Mouse (Mus musculus): ENCODE measurements around the gene S100a5.

Gene S100a5

DNA sequence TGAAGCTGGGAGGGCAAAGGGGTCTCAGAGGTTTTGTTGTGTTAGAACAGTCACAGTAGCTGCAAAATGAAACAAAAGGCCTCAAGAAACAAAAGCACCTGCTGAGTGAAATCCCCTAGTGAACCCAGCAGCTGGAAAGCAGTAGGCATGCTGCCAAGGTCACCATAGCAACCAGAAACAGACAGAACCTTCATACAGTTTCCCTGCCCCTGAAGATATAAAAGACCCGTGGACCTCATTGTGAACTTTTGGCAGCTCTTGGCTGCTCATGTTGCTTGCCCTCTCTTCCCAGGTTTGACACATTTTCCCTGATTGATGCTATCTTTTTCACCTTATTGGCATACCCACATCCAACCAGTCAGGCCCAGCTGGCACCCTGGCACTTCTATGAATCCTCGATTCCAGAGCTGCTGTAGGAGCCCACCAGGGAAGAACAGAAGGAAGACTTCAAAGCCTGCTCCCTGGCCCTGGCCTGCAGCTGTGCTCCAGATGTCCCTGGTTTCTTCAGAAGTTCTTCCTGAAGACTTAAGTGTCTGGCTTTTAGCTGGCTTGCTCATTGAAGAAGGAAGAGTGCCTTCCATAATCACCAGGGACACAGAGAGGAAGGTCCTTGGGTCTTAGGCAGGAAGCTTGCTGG is 15.2 kb downstream of the S100a5 start:
- ATAC-seq (ENCODE audit: insufficient number of reproducible peaks, low FRiP score, low TSS enrichment) = no peak

DNA sequence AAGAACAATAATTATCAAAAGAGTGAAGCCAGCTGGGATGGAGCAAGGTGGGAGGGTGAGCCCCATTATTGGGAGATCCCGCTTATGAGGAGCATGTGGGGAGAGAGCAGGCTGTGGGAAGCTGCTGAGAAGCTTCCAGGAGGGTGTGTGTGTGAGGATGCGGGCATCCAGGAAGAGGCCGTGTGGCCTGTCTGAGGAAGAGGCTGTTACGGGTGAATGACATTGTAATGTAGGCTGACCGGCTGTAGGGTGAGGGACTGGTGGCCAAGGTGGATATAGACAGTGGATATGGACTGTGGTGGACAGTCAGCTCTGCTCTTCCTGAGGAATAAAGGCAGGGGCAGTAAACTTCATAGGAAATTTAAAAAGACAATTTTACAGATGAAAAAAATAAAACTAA is 17.2 kb downstream of the S100a5 start:
- no peak for ATAC-seq (ENCODE audit: insufficient number of reproducible peaks, low FRiP score, low TSS enrichment)

DNA sequence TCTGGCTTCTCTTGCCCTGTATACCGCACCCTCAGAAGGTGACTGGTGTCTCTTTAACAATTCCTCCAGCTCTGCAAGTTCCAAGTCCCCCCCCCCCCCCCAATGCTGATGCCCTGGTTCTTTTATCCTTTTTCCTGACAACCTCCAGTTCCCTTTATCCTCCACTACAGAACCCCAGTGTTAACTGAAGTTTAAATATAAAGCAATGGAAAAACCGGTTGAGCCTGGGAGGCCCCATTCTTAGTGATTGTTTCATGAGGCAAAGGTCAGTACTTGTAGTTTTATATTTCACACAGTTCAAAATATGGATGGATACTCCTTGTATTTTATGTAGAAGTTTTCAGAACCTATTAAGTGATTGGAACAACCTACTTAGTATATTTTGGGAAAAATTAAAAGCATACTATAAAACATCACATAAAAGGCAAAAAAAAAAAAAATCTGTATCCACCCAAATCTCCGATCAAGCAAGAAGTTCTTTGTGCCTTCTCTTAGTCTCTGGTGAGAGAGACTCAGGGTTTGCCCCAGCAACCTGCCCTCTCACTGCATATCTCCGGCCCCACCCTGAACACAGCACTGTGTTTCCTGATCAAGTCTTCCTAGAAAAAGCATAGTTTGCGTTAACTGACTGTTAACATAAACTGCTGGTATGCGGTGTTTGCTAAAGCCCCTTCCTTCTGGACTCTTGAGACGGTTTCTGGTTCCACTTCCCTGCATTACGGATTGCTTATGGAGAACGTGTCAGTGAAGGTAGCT is 18.1 kb downstream of the S100a5 start:
- no peak for ATAC-seq (ENCODE audit: insufficient number of reproducible peaks, low FRiP score, low TSS enrichment)

DNA sequence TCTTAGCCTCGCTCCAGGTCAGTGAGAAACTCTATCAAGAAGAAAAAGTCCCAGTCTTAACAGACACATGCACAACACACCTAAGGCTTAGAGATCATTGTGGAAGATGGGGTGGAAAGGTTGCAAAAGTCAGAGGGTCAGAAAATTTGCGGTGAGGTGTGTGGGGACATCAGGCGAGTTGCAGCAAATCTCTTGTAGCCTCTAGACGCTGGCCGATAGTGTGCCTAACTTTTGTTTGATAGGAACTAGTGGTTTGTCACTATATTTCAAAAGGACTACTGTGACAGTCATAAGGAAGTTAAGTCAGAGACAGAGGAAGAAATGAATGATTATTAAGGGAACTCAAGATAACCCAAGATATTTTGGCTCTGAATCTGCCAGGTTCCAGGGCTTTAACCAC is 19.0 kb downstream of the S100a5 start:
- no peak for ATAC-seq (ENCODE audit: insufficient number of reproducible peaks, low FRiP score, low TSS enrichment)

DNA sequence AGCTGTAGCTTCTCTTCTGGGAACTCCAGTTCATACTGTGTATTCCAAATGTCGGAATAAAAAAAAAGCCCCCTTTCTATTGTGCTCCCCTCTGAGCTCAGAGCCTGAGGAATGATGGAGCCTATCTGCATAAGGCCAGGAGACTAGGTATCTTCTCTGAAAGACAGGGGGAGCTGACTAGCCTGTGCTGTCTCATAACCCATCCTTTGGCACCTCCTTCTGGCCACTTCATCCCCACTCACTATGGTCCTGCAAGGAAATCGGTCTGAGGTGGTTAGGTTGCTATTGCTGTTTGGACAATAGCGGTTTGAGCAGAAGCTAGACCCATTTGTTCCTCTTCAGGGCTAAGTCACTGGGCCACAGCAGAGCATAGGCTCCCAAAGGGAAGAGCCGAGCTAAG is 19.5 kb downstream of the S100a5 start:
- ATAC-seq (ENCODE audit: insufficient number of reproducible peaks, low FRiP score, low TSS enrichment) = no peak

DNA sequence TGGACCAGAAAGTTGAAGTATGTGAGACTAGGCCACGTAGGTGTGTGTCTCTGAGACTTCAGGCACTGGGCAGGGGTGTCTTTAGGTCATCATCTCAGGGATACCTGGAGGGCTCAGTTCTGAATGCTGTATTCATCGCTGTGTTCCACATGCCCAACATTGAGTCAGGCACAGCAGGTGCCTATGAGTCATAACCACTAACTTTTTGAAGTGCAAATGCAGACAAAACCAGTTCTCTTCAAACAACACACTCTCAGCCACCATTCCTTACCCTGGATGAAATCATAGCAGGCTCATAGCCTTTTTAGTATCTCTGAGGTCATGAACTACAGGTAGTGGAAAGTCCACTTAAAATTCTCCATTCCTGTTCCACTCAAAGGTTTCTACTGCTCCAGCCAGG is 21.0 kb downstream of the S100a5 start:
- ATAC-seq (ENCODE audit: insufficient number of reproducible peaks, low FRiP score, low TSS enrichment) = no peak

DNA sequence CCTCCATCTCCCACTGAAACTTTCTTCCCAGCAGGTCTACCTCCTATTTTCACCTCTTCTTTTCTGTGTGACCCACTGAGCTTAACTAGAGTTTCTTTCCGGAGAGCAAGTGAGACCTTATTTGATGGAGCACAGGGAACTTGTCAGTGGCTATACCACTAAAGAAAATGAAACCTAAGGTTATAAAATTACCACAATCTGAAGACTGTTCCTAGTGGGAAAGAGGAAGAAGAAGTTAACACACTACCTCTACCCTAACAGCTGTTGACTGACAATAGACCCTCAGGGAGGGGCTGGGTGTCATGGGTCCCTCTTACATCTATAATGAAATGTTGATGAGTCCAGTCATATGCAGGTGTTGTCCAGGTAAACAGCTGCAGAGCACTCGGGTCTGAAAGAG is 23.7 kb downstream of the S100a5 start:
- ATAC-seq (ENCODE audit: insufficient number of reproducible peaks, low FRiP score, low TSS enrichment) = no peak

DNA sequence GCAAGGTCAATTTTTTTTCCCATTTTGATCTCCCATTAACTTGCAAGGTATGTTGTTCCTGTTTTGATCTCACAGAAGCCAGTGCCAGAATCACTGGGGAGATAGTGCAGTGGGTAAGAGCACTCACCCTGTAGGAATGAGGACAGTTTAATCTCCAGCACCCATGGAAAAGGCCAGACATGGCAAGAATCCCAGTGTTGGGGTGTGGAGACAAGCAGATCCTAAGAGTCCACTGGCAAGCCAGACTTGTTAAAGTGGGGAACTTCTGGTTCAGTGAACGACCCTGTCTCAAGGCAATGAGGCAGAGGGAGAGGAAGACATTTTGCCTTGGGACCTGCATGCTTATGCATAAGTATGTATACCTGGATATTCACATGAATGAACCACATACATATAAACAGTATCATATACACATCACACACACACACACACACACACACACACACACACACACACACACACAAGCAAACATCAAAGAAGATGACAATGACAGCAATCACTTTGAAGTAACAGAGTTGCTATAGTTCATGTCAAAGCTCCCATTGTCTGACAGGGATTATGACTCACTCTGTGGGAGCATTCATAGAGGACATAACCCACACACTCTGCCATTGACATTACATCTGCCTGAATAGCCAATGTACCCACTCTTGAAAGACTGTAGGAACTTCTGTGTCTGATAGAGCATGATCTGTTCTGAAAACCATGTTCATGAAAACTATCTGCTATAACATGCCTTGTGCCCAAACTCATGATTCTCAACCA is 30.4 kb downstream of the S100a5 start:
- ATAC-seq (ENCODE audit: insufficient number of reproducible peaks, low FRiP score, low TSS enrichment) = no peak

DNA sequence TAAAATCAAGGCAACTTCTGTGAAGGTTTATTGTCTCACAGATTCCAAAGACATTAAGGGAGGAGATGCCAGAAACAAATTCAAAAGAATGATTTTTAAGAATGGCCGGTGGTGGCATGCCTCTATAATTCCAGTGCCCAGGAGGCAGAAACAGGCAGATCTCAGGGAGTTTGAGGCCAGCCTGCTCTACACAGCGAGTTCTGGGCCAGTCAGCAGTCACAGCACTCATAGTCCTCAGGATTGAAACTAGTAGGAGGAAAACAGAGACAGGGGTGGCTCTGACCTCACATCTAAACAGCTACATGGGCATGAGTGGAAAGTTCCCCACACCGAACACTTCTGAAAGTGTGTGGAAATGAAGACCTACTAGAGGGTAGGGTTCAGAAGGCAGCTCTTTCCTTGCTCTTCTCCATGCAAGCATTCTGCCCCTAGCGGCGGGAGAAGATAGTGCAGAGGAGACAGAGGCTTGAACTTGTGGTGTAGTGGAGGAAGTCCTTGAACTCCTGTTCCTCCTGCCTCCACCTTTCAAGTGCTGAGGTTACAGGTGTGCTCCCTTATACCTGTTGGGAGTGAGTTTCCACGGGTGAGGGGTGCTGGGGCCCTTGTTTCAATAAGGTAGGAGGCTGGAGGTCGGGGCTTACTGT is 31.3 kb downstream of the S100a5 start:
- no peak for ATAC-seq (ENCODE audit: insufficient number of reproducible peaks, low FRiP score, low TSS enrichment)

DNA sequence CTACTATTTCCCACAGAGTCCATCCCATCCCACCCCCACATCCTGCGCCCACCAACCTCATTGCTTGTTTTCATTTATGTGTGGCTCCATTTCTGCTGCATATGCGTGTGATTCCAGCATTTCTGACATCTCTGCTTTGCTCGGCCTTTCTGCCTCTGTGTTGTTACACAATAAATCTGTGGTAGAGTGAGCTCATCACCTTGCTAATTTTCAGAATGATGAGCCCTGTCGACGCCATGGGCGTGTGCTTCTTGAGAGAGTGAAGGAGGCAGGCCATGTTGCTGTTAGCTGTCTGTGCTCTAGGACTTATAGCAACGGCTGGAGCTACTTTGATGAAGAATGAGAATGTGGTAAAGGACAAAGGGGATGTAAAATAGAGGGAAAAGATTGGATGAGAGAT is 32.7 kb downstream of the S100a5 start:
- ATAC-seq (ENCODE audit: insufficient number of reproducible peaks, low FRiP score, low TSS enrichment) = no peak

DNA sequence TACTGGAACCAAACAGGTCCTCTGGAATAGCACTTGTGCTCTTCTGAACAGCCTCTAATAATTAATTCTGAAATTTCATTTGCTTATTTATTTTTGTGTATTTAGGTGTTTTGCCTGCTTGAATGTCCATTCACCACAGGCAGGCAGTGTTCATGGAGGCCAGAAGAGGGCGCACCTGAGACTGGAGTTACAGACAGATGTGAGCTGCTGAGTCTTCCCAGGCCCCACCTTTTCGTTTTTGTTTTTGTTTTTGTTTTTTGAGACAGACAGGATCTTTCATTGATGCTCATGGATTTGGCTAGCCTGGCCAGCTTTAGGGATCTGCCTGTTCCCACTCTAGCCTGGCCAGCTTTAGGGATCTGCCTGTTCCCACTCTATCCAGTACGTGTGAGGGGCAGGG is 35.9 kb downstream of the S100a5 start:
- ATAC-seq (ENCODE audit: insufficient number of reproducible peaks, low FRiP score, low TSS enrichment) = no peak

DNA sequence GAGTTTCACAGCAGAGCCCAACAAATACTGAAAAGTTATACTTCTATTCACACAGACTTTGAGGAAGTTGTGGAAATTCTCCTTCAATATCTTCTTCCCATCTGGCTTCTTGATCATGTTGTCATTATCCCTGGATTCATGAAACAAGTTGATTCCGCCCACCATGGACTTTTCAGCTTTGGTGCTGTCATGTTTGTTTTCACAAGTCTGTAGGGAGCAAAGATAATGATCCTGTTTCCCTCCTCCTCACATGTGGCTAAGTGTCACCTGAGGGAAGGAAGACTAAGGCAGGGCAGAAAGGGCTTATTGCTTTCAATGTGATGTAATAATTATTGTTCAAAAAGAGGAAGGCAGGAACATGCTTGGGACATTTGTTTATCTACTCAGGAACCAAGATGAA is 39.0 kb downstream of the S100a5 start:
- no peak for ATAC-seq (ENCODE audit: insufficient number of reproducible peaks, low FRiP score, low TSS enrichment)

DNA sequence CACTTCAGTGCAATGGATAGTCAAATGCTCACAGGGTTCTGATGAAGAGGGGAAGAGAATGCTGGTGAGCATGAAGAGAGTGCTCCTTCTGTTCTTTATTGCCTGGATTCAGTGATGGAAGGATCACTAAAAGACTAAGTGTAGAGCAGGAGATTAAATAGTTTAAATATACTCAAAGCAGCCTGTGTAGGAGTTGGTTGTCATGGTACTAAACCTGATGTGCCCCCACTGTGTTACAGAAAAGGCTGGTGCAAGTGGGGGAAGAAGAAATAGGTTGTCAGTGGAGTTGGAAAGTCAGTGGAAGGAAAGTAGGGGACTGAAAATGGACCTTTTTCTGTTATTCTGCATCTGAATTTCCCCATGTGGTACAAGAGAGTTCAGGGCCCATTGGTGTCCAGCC is 40.7 kb downstream of the S100a5 start:
- ATAC-seq (ENCODE audit: insufficient number of reproducible peaks, low FRiP score, low TSS enrichment) = no peak

DNA sequence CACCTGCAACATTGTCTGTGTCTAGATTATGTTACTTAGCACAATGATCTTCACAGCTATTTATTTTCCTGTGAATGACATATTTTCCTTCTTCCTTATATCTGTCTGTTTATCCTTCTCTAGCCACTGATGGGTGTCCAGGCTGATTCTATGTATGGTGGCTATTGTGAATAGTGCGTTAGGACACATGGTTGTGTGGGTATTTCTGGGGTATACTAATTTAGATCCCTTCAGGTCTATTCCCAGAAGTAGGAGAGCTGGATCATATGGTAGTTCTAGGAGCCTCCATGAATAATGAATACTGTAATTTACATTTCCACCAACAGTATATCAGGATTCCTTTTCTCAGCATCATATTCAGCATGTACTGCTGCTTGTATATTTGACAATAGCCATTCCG is 41.5 kb downstream of the S100a5 start:
- ATAC-seq (ENCODE audit: insufficient number of reproducible peaks, low FRiP score, low TSS enrichment) = no peak

DNA sequence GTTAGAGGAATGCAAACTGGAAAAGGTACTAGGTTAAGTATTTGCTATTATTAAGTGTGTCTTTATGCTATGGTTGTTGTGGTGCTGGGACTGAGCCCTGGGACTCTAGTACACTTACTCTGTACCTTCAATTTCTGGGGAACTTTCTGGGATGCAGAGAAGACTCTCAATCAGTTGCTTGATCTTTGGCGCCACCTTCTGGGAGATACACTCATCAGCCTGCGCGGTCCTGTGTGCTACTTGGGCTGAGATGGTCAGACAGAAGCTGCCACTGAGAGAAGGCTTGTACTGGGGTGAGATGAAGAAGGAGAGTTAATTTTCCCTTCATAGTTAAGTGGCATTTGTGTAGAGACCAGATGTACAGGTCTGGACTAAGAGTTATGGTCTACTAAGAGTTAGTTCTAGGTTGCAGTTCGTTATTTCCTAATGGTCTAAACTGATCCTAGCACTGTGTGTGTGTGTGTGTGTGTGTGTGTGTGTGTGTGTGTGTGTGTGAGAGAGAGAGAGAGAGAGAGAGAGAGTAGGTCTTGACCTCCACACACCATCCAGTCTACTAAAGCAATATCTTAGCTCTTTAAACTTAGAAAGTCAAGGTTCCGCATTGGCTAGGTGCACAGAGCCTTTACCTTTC is 44.7 kb downstream of the S100a5 start:
- peak; percentile 82 for ATAC-seq (ENCODE audit: insufficient number of reproducible peaks, low FRiP score, low TSS enrichment)

DNA sequence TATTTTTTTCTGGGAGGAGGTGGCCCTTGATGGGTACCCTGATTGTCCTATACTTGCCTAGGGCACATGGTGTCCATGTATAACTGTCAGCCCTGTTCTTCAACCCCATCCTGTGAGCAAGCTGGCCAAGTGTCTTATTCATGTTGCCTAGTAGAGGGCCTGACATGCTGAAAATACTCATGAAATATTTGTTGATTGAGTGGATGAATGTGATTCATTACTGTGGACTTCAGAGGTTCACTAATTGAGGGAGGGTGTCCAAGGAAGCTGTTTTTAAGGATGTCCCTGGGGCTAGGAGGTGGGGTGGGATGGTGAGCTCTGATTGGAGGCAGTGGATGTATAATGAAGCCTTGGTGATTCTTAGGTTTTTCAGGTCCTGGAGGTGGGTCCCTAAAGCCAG is 45.4 kb downstream of the S100a5 start, which contains the start of gene S100a7a:
Gene S100a7a (plus strand): TSS at position 301 of the 400 bp plus-strand sequence.
- ATAC-seq (ENCODE audit: insufficient number of reproducible peaks, low FRiP score, low TSS enrichment) = no peak

DNA sequence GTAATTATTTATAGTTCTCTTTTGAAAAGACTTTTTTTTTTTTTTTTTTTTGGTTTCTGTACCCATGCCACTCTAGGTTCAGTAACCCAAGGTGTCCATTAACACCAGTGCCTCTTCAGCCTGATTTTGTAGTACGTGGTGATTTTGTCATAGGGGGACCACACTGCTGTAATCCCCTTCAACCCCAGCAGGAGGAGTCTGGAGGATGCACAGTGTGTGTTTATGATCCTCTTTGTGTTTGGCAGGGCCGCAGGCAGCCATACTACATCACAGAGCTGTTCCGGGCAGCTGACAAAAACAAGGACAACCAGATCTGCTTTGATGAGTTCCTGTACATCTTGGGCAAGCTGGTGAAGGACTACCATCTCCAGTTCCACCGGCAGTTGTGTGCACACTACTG is 49.1 kb downstream of the S100a5 start:
- no peak for ATAC-seq (ENCODE audit: insufficient number of reproducible peaks, low FRiP score, low TSS enrichment)

DNA sequence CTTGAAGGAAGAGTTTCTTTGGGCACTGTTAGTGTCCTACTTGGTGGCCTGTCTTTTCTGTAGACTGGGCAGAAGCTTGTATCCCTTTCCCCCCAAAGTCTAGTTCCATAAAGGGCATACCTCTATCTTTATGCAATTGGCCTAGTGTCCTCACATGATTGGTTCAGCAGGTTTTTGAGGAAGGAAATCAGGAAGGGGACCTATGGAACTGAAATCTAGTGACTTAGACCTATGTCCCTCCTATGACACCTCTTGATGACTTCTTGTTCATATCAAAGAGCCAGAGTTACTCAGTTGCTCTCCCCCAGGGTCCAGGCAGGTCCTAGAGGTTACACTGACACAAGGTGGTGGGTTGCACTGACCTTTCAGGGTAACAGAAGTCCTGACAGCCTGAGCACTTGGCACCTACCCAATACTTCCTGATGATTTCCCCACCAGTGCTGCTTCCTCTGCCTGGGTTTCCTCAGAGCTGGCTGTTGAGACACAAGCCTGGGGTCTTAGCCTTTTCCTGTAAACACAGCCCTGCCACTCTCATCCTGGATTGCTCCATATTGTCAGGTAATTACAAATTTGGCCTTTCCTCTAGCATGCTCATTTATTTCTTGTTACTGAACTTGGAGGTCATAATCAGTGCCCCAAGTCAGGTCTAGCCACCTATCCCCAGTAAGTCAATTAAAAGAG is 51.2 kb downstream of the S100a5 start:
- no peak for ATAC-seq (ENCODE audit: insufficient number of reproducible peaks, low FRiP score, low TSS enrichment)
